Mouse (Mus musculus): ENCODE results near the gene Hsd11b1.

Gene Hsd11b1

GRCm38 (mm10) chr1:193244235-193244634 lies 19.6 kb downstream of the Hsd11b1 start:
- no peak for DNase-seq (ENCODE audit: extremely low spot score, low read depth, low spot score)

- DNase-seq (ENCODE audit: extremely low spot score, low read depth, low spot score) = no peak
Observed at GRCm38 (mm10) chr1:193243571-193244193, 20.2 kb downstream of the Hsd11b1 start.

GRCm38 (mm10) chr1:193242863-193243262 lies 21.0 kb downstream of the Hsd11b1 start:
- DNase-seq (ENCODE audit: extremely low spot score, low read depth, low spot score) = no peak

GRCm38 (mm10) chr1:193242238-193242637 lies 21.6 kb downstream of the Hsd11b1 start:
- no peak for DNase-seq (ENCODE audit: extremely low spot score, low read depth, low spot score)

- no peak for DNase-seq (ENCODE audit: extremely low spot score, low read depth, low spot score)
Observed at GRCm38 (mm10) chr1:193241436-193241835, 22.4 kb downstream of the Hsd11b1 start.

GRCm38 (mm10) chr1:193238426-193238825 lies 25.4 kb downstream of the Hsd11b1 start:
- DNase-seq (ENCODE audit: extremely low spot score, low read depth, low spot score) = no peak

GRCm38 (mm10) chr1:193234930-193235329 lies 28.9 kb downstream of the Hsd11b1 start:
- DNase-seq (ENCODE audit: extremely low spot score, low read depth, low spot score) = no peak

GRCm38 (mm10) chr1:193234130-193234645 lies 29.7 kb downstream of the Hsd11b1 start:
- DNase-seq (ENCODE audit: extremely low spot score, low read depth, low spot score) = no peak

- no peak for DNase-seq (ENCODE audit: extremely low spot score, low read depth, low spot score)
Observed at GRCm38 (mm10) chr1:193232732-193233131, 31.1 kb downstream of the Hsd11b1 start.

- no peak for DNase-seq (ENCODE audit: extremely low spot score, low read depth, low spot score)
Observed at GRCm38 (mm10) chr1:193230935-193231334, 32.9 kb downstream of the Hsd11b1 start.

- no peak for DNase-seq (ENCODE audit: extremely low spot score, low read depth, low spot score)
Observed at GRCm38 (mm10) chr1:193230531-193230930, 33.3 kb downstream of the Hsd11b1 start.

- no peak for DNase-seq (ENCODE audit: extremely low spot score, low read depth, low spot score)
Observed at GRCm38 (mm10) chr1:193229570-193229969, 34.3 kb downstream of the Hsd11b1 start.

GRCm38 (mm10) chr1:193227537-193227936 lies 36.3 kb downstream of the Hsd11b1 start:
- no peak for DNase-seq (ENCODE audit: extremely low spot score, low read depth, low spot score)

GRCm38 (mm10) chr1:193226724-193227522 lies 37.0 kb downstream of the Hsd11b1 start:
- no peak for DNase-seq (ENCODE audit: extremely low spot score, low read depth, low spot score)

- no peak for DNase-seq (ENCODE audit: extremely low spot score, low read depth, low spot score)
Observed at GRCm38 (mm10) chr1:193226114-193226513, 37.8 kb downstream of the Hsd11b1 start.

GRCm38 (mm10) chr1:193225531-193225930 lies 38.3 kb downstream of the Hsd11b1 start:
- no peak for DNase-seq (ENCODE audit: extremely low spot score, low read depth, low spot score)

- no peak for DNase-seq (ENCODE audit: extremely low spot score, low read depth, low spot score)
Observed at GRCm38 (mm10) chr1:193220408-193220807, 43.5 kb downstream of the Hsd11b1 start.

GRCm38 (mm10) chr1:193216000-193216399 lies 47.9 kb downstream of the Hsd11b1 start:
- no peak for DNase-seq (ENCODE audit: extremely low spot score, low read depth, low spot score)

- DNase-seq (ENCODE audit: extremely low spot score, low read depth, low spot score) = no peak
Observed at GRCm38 (mm10) chr1:193214053-193214452, 49.8 kb downstream of the Hsd11b1 start.

- DNase-seq (ENCODE audit: extremely low spot score, low read depth, low spot score) = no peak
Observed at GRCm38 (mm10) chr1:193211371-193211770, 52.5 kb downstream of the Hsd11b1 start.

GRCm38 (mm10) chr1:193208178-193208577 lies 55.7 kb downstream of the Hsd11b1 start:
- DNase-seq (ENCODE audit: extremely low spot score, low read depth, low spot score) = no peak

GRCm38 (mm10) chr1:193207503-193207902 lies 56.4 kb downstream of the Hsd11b1 start, which contains the start of gene Lamb3:
Gene Lamb3 (plus strand): TSS chr1:193207699.
- no peak for DNase-seq (ENCODE audit: extremely low spot score, low read depth, low spot score)

All from hindlimb bud, embryonic 11.5 days (tissue).